Mouse (Mus musculus) cortical plate, adult 2 months (tissue): ENCODE results near the gene Hist1h4f.

Experiments used
- CTCF ChIP-seq: fragments of 200-500 bp; IDR thresholded peaks from 2 replicates; pipeline ENCODE4 v1.5.1; 2011; ENCODE audit warnings: mild to moderate bottlenecking, control low read depth, low read length; ENCODE audit not compliant: insufficient read depth; ENCODE audit errors: extremely low read depth
- POLR2A ChIP-seq: fragments of 200-500 bp; IDR thresholded peaks from 2 replicates; pipeline ENCODE4 v1.6.1; 2011; ENCODE audit warnings: mild to moderate bottlenecking, low read length, control low read depth; ENCODE audit not compliant: insufficient read depth; ENCODE audit errors: extremely low read depth

- TF ChIP-seq POLR2A (no peak), CTCF (no peak)
Measured at GRCm38 (mm10) chr13:23576906-23577639, 25.6 kb upstream of the Hist1h4f start.
